Mouse (Mus musculus) lung, adult 10 weeks (tissue): ENCODE data around the gene Bpifb1. TPM values are rescaled to one million over a fixed set of nuclear protein-coding genes. Genes with fewer than 3 reads are reported as not detected.

Source experiments
- polyA plus RNA-seq: library from polyadenylated mRNA; stranded (reverse); fragments of 350-450 nt; fragmentation: Illumina TruSeq; extraction: RNeasy Lipid Tissue Mini Kit (QIAGEN cat#74804); gene quantifications from one replicate; pipeline ENCODE4 v1.2.3, GENCODE M21; 2014; ENCODE audit warnings: low read depth, low replicate concordance; ENCODE audit not compliant: insufficient read depth

Gene Bpifb1
- 88.5 TPM for polyA plus RNA-seq

DNA sequence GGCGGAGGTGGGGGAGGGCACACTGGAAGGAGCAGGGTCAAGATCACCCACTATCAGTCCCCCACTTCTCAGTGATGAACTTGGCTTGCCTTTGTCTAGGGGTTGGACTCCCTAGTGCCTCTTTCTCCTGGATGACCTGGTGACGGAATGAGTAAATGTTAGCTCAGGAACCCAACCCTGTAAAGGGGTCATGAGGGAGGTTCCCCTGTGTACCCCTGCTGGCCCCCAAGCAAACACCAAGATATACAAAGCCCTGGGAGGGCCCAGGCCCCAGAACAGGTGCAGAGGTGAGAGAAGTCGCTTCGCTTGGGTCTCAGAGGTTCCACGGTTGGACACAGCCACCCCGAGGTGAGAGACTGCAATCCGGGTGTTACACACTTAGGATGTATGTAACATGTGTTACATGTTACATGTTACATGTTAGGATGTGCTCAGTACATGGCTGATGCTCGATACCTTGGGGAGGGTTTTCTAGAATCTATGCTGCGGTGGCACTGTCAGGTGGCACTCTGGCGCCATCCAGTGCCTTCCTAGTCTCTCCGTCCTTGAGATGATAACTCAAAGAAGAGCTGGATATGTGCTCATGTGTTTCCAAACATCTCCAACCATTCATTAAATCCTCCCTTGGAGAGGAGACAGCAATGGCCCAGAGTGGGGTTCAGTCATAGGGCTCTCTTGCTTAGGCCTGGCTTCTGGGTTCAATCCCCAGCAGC is at the start of gene Bpifb1:
Bpifb1 (plus strand) TSS at position 273 of the 713 bp plus-strand sequence.

DNA sequence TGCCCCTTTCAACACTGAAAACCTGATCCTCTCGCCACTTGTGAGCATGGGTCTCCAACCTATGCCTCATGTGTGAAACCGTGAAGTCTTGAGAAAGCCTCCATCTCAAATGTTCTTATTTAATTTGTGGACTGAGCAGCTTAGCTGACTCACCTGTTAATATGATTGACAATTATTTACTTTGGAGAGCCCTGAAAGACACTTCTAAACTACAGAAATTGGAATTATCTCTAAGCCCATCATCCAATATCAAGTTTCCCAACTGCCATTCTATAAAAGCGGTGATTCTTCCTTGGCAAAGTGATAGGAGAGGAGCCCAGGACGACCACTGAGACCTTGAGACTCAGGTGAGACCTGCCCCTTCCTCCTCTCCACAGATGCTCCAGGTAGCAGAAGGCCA is 48.0 kb upstream of the Bpifb1 start, which contains the start of gene Bpifa1:
Bpifa1 (plus strand) TSS at position 301 of the 400 bp plus-strand sequence.

DNA sequence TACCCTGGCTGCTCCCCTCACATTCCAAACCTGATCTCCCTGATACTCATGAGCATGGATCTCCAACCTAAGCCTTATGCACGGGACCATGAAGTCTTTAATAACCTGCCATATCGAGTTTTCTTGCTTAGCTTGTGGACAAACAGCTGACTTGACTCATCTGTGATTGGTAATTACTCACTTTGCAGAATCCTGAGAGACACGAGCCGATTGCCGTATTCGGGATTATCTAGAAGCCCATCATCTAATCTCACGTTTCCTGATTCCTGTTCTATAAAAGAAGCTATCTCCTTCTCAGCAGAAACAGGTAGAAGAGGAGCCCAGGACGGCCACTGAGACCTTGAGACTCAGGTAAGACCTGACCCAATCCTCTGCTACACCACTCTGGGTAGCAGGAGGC is 28.3 kb upstream of the Bpifb1 start, which contains the start of gene Bpifa5:
Bpifa5 (plus strand) TSS at position 301 of the 400 bp plus-strand sequence.

DNA sequence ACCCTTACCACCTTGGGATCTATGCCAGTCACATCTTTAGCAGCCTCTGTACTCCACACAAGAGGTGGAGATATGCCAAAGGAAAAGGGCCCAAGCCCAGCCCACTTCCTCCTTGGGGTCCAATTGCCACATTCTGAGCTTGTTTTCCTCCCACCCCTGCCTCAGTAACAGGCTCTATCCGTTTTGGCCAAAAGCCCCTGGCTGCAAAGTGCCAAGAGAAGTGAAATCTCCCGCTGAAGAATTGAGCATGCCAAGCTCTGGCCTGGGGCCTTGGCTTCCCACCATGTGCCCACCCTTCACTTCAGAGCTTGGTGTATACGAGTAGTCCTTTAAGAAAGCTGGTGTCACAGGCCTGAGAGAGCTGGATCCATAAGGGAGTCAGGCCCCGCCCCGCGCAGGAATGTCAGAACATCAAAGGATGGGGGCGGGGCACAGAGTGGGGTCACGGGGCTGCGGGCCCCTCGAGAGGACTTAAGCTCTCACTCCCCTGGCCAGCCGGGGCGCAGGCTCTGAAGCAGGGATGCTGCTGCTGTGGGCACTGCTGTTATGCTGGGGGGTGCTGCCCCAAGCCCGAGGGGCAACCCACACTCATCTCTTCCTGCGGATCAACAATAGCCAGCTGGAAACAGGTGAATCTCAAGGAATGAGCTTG is 32.8 kb downstream of the Bpifb1 start, which contains the start of gene Bpifb5:
Bpifb5 (plus strand) TSS at position 478 of the 652 bp plus-strand sequence.

DNA sequence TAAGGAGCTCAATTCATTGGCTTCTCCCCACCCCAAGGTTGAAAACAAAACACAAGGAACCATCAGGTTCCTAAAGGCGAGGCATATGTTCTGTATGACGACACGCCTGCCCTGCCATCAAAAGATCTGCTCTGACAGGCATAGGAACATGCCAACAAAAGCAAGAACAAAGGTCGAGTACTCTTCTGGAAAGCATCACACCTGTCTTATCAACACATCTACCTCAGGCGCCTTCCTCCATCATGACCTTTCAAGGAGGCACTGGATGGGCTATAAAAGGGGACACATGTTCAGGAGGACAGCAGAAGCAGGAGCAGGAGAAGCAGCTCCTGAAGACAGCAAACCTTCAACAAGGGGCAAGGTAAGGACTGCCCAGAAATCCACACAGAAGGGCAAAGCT is 66.9 kb downstream of the Bpifb1 start, which contains the start of gene Bpifb9a:
Bpifb9a (plus strand) TSS at position 301 of the 400 bp plus-strand sequence.

Other genes starting within 250 kb of the Bpifb1 start
- not detected for gene Bpifa6, start 215.9 kb upstream of the Bpifb1 start, polyA plus RNA-seq
- gene Bpifa2, start 182.6 kb upstream of the Bpifb1 start, polyA plus RNA-seq, result 0.51 TPM
- not detected for gene Bpifa3, start 60.5 kb upstream of the Bpifb1 start, polyA plus RNA-seq
- 673 TPM for gene Bpifa1, start 47.9 kb upstream of the Bpifb1 start, polyA plus RNA-seq
- gene Bpifa5, start 28.2 kb upstream of the Bpifb1 start, polyA plus RNA-seq, result not detected
- 2.7 TPM for gene Bpifb5, start 32.9 kb downstream of the Bpifb1 start, polyA plus RNA-seq
- not detected for gene Bpifb9a, start 67.0 kb downstream of the Bpifb1 start, polyA plus RNA-seq
- not detected for gene Bpifb9b, start 116.4 kb downstream of the Bpifb1 start, polyA plus RNA-seq
- gene Cdk5rap1, start 182.2 kb downstream of the Bpifb1 start, polyA plus RNA-seq, result 7.4 TPM
- 14.1 TPM for gene Snta1, start 217.3 kb downstream of the Bpifb1 start, polyA plus RNA-seq
- 5.8 TPM for gene Cbfa2t2, start 245.7 kb downstream of the Bpifb1 start, polyA plus RNA-seq